Mouse (Mus musculus): ENCODE measurements around the gene Phyh. TPM values are rescaled to one million over a fixed set of nuclear protein-coding genes. Genes with fewer than 3 reads are reported as not detected.

Gene Phyh
- polyA plus RNA-seq, 1 experiment from 2014 or later: 90.7 TPM

- H3K27me3 ChIP-seq (ENCODE audit: control insufficient read depth, insufficient read depth, low read length): no peaks in the 10 kb centered on the region
- no peaks in the 10 kb centered on the region for H3K9me3 ChIP-seq (ENCODE audit: control insufficient read depth, low read length)
- no peak within 1 kb of the TSS for H3K27ac ChIP-seq (ENCODE audit: low read depth, low read length)
- H3K4me1 ChIP-seq (ENCODE audit: control insufficient read depth, insufficient read depth, low read length): no peaks in the 10 kb centered on the region
- no peak within 1 kb of the TSS for H3K4me3 ChIP-seq (ENCODE audit: low read depth, low read length)
- WGBS: 79% methylated on average over 5 of the region's 5 CpGs
- H3K36me3 ChIP-seq (ENCODE audit: control insufficient read depth, insufficient read depth, low read length): no peaks in the 10 kb centered on the region
- no peak within 1 kb of the TSS for H3K9ac ChIP-seq (replicated peaks; ENCODE audit: low read depth, low read length)
- no peak for ATAC-seq (ENCODE audit: low read depth)
- no peak within 1 kb of the TSS for H3K4me2 ChIP-seq (ENCODE audit: low read depth, low read length)
These were observed 57.0 kb downstream of the Phyh start, which contains the start of gene Ucma for GRCm38 (mm10) chr2:4975807-4976206. Gene Ucma (plus strand): TSS chr2:4976122.

DNA sequence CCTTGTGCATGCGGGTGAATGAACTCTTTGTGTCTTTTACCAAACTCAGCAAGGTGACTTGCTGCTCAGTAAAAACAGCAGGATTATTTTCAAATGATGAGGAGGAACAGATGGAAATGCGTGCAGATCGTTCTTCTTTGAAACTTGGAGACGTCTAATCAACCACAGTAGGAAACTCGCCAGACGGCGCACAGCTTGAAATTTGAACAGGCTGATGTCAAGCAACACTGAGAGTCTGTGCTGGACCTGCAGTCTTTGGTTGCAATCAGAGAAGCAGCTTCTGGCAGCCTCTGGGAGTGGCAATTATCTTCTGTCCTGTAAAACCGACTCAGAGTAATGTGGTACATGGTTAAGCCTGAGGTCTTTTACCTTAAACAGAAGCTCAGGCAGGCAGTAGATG is 59.3 kb downstream of the Phyh start:
- Histone ChIP-seq H3K9ac (replicated peaks; ENCODE audit: low read depth, low read length) (no peak overlapping the region), H3K27ac (ENCODE audit: low read depth, low read length) (no peak overlapping the region), H3K4me2 (ENCODE audit: low read depth, low read length) (no peak overlapping the region), H3K36me3 (ENCODE audit: control insufficient read depth, insufficient read depth, low read length) (no peaks in the 10 kb centered on the region), H3K27me3 (ENCODE audit: control insufficient read depth, insufficient read depth, low read length) (no peaks in the 10 kb centered on the region), H3K9me3 (ENCODE audit: control insufficient read depth, low read length) (no peaks in the 10 kb centered on the region), H3K4me1 (ENCODE audit: control insufficient read depth, insufficient read depth, low read length) (no peaks in the 10 kb centered on the region), H3K4me3 (ENCODE audit: low read depth, low read length) (no peak overlapping the region)
- 42% methylated on average over 8 of the region's 8 CpGs for WGBS
- ATAC-seq (ENCODE audit: low read depth): no peak

DNA sequence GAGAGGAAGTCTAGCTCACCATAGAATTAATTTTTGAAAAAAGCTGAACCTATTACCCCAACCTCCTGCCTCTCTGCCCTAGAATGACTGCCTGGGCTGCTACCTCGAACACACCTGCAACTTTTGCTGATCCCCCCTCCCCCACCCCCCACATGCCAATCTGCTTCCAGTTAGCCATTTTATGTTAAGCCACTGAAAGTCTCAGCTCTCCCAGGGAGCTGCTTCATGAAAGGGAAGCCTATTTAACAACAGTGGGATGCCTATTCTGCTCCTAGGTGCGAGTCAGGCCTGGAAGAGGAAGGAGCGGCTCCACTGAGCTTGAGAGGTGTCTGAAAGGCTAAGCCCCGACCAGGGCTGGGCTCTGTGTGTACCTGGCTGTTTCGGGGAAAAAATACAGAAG is 65.2 kb downstream of the Phyh start:
- WGBS: 35% methylated on average over 5 of the region's 5 CpGs
- Histone ChIP-seq H3K27me3 (ENCODE audit: control insufficient read depth, insufficient read depth, low read length) (no peaks in the 10 kb centered on the region), H3K4me3 (ENCODE audit: low read depth, low read length) (no peak overlapping the region), H3K27ac (ENCODE audit: low read depth, low read length) (no peak overlapping the region), H3K4me1 (ENCODE audit: control insufficient read depth, insufficient read depth, low read length) (no peaks in the 10 kb centered on the region), H3K36me3 (ENCODE audit: control insufficient read depth, insufficient read depth, low read length) (no peaks in the 10 kb centered on the region), H3K9me3 (ENCODE audit: control insufficient read depth, low read length) (no peaks in the 10 kb centered on the region), H3K9ac (replicated peaks; ENCODE audit: low read depth, low read length) (no peak overlapping the region), H3K4me2 (ENCODE audit: low read depth, low read length) (no peak overlapping the region)
- ATAC-seq (ENCODE audit: low read depth): no peak

DNA sequence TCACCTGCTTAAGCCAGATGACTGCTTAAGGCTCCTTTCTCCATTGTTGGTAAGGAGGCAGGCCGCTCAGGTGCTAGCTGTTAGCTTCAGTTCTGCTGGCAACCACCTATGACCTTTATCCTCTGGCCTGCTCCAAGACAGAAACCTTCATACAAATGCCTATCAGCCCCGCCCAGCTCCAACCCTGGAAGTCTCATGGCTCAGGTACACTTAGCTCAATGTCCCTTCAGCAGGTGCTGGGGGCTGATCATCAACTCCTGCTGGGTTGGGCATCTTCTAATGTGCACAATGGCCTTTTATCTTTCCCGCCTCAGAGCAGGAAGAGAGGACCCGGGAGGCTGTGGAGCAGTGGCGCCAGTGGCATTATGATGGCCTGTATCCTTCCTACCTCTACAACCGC is 66.2 kb downstream of the Phyh start:
- no peak for ATAC-seq (ENCODE audit: low read depth)
- 83% methylated on average over 6 of the region's 6 CpGs for WGBS
- Histone ChIP-seq H3K9ac (replicated peaks; ENCODE audit: low read depth, low read length) (no peak overlapping the region), H3K4me1 (ENCODE audit: control insufficient read depth, insufficient read depth, low read length) (no peaks in the 10 kb centered on the region), H3K36me3 (ENCODE audit: control insufficient read depth, insufficient read depth, low read length) (no peaks in the 10 kb centered on the region), H3K4me3 (ENCODE audit: low read depth, low read length) (no peak overlapping the region), H3K4me2 (ENCODE audit: low read depth, low read length) (no peak overlapping the region), H3K27ac (ENCODE audit: low read depth, low read length) (no peak overlapping the region), H3K9me3 (ENCODE audit: control insufficient read depth, low read length) (no peaks in the 10 kb centered on the region), H3K27me3 (ENCODE audit: control insufficient read depth, insufficient read depth, low read length) (no peaks in the 10 kb centered on the region)

- Histone ChIP-seq H3K9me3 (ENCODE audit: control insufficient read depth, low read length) (no peaks in the 10 kb centered on the region), H3K4me3 (ENCODE audit: low read depth, low read length) (no peak overlapping the region), H3K36me3 (ENCODE audit: control insufficient read depth, insufficient read depth, low read length) (no peaks in the 10 kb centered on the region), H3K4me1 (ENCODE audit: control insufficient read depth, insufficient read depth, low read length) (no peaks in the 10 kb centered on the region), H3K27me3 (ENCODE audit: control insufficient read depth, insufficient read depth, low read length) (no peaks in the 10 kb centered on the region), H3K4me2 (ENCODE audit: low read depth, low read length) (no peak overlapping the region), H3K27ac (ENCODE audit: low read depth, low read length) (no peak overlapping the region), H3K9ac (replicated peaks; ENCODE audit: low read depth, low read length) (no peak overlapping the region)
- 86% methylated on average over 4 of the region's 4 CpGs for WGBS
- no peak for ATAC-seq (ENCODE audit: low read depth)
These were observed 68.0 kb downstream of the Phyh start for GRCm38 (mm10) chr2:4986798-4987197.

DNA sequence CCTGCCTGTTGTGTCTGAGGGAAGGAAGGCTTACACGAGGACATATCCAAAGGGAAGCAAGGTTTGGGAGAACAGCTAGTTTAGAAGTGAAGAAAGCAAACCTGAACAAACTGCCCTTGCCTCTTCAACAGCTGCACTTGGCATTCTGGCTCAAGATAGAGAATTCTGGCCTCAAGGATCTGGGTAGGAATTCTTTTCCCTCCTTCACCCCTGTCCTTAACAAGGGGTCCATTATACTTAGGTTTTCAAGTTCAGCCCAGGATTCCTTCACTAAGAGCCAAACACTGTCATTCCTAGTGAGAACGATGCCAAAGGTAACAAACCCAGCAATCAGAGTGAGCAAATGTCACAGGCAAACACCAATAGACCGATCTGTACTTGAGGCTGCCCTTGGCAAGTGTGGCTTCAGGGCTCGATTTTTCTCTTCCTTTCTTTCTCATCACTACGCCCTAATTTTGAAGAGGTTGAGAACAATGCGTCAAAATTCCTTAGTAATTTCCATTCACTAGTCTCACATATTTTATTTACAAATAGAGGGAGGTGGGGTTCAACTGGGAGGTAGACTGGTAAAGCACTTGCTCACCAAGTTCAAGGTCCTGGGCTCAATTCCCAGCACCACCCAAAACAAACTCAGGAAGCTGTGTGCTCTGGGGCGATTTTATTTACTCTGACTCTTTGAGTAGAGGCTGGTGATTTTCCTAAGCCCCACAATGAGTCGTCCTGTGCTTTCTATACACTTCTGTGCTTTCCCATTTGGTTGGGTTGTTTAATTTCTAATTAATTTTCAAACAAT is 68.8 kb downstream of the Phyh start:
- no peak for ATAC-seq (ENCODE audit: low read depth)

More for the DNA sequence above, 68.8 kb downstream of the Phyh start:
- H3K4me2 ChIP-seq (ENCODE audit: low read depth, low read length): no peak overlapping the region
- no peaks in the 10 kb centered on the region for H3K36me3 ChIP-seq (ENCODE audit: control insufficient read depth, insufficient read depth, low read length)
- no peak overlapping the region for H3K4me3 ChIP-seq (ENCODE audit: low read depth, low read length)
- H3K9me3 ChIP-seq (ENCODE audit: control insufficient read depth, low read length): no peaks in the 10 kb centered on the region
- no peaks in the 10 kb centered on the region for H3K4me1 ChIP-seq (ENCODE audit: control insufficient read depth, insufficient read depth, low read length)
- no peaks in the 10 kb centered on the region for H3K27me3 ChIP-seq (ENCODE audit: control insufficient read depth, insufficient read depth, low read length)
- no peak overlapping the region for H3K27ac ChIP-seq (ENCODE audit: low read depth, low read length)
- 87% methylated on average over 8 of the region's 8 CpGs for WGBS
- H3K9ac ChIP-seq (replicated peaks; ENCODE audit: low read depth, low read length): no peak overlapping the region

Other genes with a start within 250 kb of the Phyh start
- 8.7 and 9.0 TPM in 2 replicates for gene Bend7, start 201.2 kb upstream of the Phyh start, polyA plus RNA-seq (2014; fragmentation: Nextera tagmentation; extraction: Ambion mirVana)
- gene Sephs1, start 37.5 kb upstream of the Phyh start, polyA plus RNA-seq (2014; fragmentation: Nextera tagmentation; extraction: Ambion mirVana): 55.0 and 66.0 TPM in 2 replicates
- not detected in 2 replicates for gene Ucma, start 57.1 kb downstream of the Phyh start, polyA plus RNA-seq (2014; fragmentation: Nextera tagmentation; extraction: Ambion mirVana)
- gene Mcm10, start 93.8 kb downstream of the Phyh start, polyA plus RNA-seq (2014; fragmentation: Nextera tagmentation; extraction: Ambion mirVana): 1.8 and 3.5 TPM in 2 replicates
- 14.6 and 16.6 TPM in 2 replicates for gene Optn, start 145.0 kb downstream of the Phyh start, polyA plus RNA-seq (2014; fragmentation: Nextera tagmentation; extraction: Ambion mirVana)
- gene Ccdc3, start 218.8 kb downstream of the Phyh start, polyA plus RNA-seq (2014; fragmentation: Nextera tagmentation; extraction: Ambion mirVana): 16.9 and 20.0 TPM in 2 replicates